Comparison of ENCODE assay signal across 8 mouse cellular contexts in the genomic region with DNA sequence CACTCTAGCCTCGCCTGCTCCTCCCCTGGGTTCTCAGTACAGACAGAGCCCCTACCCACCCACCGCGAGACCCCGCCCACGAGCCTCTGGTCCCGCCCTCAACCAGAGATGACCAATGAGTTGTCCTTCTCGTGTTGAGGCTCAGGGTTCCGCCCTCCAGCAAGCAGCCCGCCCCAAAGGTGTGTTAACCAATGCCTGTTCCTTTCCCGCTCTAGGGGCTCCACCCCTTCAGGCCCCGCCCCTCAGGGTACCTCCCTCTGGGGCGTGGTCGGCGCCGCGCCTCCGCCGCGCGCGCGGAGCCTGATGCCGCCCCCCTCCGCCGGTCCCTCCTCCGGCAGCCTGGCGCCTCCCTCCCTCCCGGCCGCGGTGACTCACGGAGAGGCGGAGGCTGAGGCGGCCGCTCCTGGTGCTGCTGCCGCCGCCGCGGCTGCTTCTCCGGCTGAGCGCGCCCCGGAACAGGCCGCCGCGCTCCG. TPM values are rescaled to one million over a fixed set of nuclear protein-coding genes. Genes with fewer than 3 reads are reported as not detected.
A peak's percentile ranks its signal among the peaks of the same experiment; 100 is the strongest.
DNase-seq lines count a peak whose midpoint lies in the region; ATAC-seq and TF ChIP-seq lines count a peak whose summit lies in the region.

A gene (plus strand): TSS at position 369 of the 473 bp plus-strand sequence.

- H3K36me3 ChIP-seq in hindbrain, embryonic 14.5 days (replicated peaks; ENCODE audit: control insufficient read depth, insufficient read depth): no peaks in the 10 kb centered on the region

- H3K4me1 ChIP-seq in hindbrain, embryonic 14.5 days (replicated peaks; ENCODE audit: control insufficient read depth, insufficient read depth, low read length): peaks cover 11% of the 10 kb centered on the region

- peak within 1 kb of the TSS; percentile 93 for H3K4me3 ChIP-seq in hindbrain, embryonic 14.5 days (replicated peaks; ENCODE audit: low read length)

- peak; percentile 81 for DNase-seq in Patski (ENCODE audit: low read depth, low spot score)
- DNase-seq in cerebellum, postnatal 14 days: peak; percentile 96 to 97
- DNase-seq in frontal cortex, postnatal 25 days (ENCODE audit: low spot score in 2 of 2): peak; percentile 70 to 90
- peak; percentile 94 for DNase-seq in hindbrain, embryonic 14.5 days (ENCODE audit: low spot score)
- peak; percentile 96 to 97 for DNase-seq in layer of hippocampus, postnatal 36 days
- DNase-seq in lung, postnatal 36 days: peak; percentile 98
- DNase-seq in retina, postnatal 1 day: peak; percentile 99
- peak; percentile 96 to 98 for DNase-seq in urinary bladder, adult 18-20 months (ENCODE audit: low spot score in 2 of 2)

- H3K9me3 ChIP-seq in hindbrain, embryonic 14.5 days (ENCODE audit: control insufficient read depth, low read length): no peaks in the 10 kb centered on the region

- H3K9ac ChIP-seq in hindbrain, embryonic 14.5 days: peak within 1 kb of the TSS; percentile 95

- peak; percentile 95 for ATAC-seq in Patski
- ATAC-seq in hindbrain, embryonic 14.5 days (ENCODE audit: low FRiP score): peak; percentile 98

- H3K27me3 ChIP-seq in Patski: no peaks in the 10 kb centered on the region
- H3K27me3 ChIP-seq in hindbrain, embryonic 14.5 days (ENCODE audit: control insufficient read depth, insufficient read depth, low read length): no peaks in the 10 kb centered on the region

- peak within 1 kb of the TSS; percentile 87 for H3K4me2 ChIP-seq in hindbrain, embryonic 14.5 days (replicated peaks)

- CTCF ChIA-PET in Patski (lab: Charles Lee): no interaction called here

- POLR2A ChIA-PET in Patski (lab: Charles Lee): no interaction called here

- H3K27ac ChIP-seq in hindbrain, embryonic 14.5 days: peak within 1 kb of the TSS; percentile 74

- no peak for TF ChIP-seq CTCF in Patski (IDR thresholded peaks at IDR 0.05)

- WGBS in hindbrain, embryonic 14.5 days: under 1% methylated on average over 37 of the region's 46 CpGs

- in situ Hi-C loops in Patski (cut with MboI; ENCODE audit: low pct_unique_long_range_greater_than_20kb): no loop called here

RNA-seq across cellular contexts. Expression of the gene that starts here (rescaled TPM):
- polyA plus RNA-seq in Patski (2021): 17.3 TPM
- polyA plus RNA-seq in hindbrain, embryonic 14.5 days (2014; fragmentation: Nextera tagmentation; extraction: Ambion mirVana): 99.0 and 100 TPM in 2 replicates
- 10 to 100 TPM; 33.6 to 37.4 TPM for total RNA-seq in layer of hippocampus, postnatal 36 days (2021)

Comparison
In these comparisons a context has a peak if more than half of its experiments do, and no peak if none do; other contexts are left out.
1. Peak in every context shown above with its lines: DNase-seq, ATAC-seq, H3K4me3 ChIP-seq and H3K27ac ChIP-seq.